Mouse (Mus musculus): Measurements from ENCODE around the gene Gm49366. TPM values are rescaled to one million over a fixed set of nuclear protein-coding genes. Genes with fewer than 3 reads are reported as not detected.
"Not testable (repeated sequence)": the region's sequence is repeated elsewhere in the genome, so short reads cannot be mapped to it uniquely, and the experiment has no call there.

The Gm49366 gene
- polyA plus RNA-seq (2015; fragmentation: Nextera tagmentation; extraction: Ambion mirVana): 0.73 TPM in 1 of 2 replicates, not detected in the other

DNA sequence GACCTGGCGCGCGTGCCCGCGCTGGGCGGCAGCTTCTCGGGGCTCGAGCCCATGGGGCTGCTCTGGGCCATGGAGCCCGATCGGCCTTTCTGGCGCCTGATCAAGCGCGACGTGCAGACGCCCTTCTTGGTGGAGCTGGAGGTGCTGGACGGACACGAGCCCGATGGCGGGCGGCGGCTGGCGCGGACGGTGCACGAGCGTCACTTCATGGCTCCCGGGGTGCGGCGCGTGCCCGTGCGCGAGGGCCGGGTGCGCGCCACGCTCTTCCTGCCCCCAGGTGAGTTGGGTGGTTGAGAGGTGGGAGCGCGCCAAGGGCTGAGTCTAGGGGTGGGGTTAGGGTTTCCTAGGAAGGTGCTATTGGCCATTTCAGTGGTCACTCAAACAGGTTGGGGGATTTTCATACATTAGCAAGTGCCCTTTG is at the start of gene Gm49366:
TSS of gene Gm49366 (plus strand) at position 245 of the 421 bp plus-strand sequence.
- H3K4me3 ChIP-seq (replicated peaks): peak within 1 kb of the TSS; percentile 48
- not testable (repeated sequence) for H3K9me3 ChIP-seq; H3K36me3 ChIP-seq; H3K27ac ChIP-seq; H3K4me1 ChIP-seq; H3K27me3 ChIP-seq (replicated peaks)
- 2% methylated on average over 39 of the region's 39 CpGs for WGBS
- H3K4me2 ChIP-seq: peak within 1 kb of the TSS; percentile 71
- 0 out of 2 replicates have a peak within 1 kb of the TSS, but pooled peaks have one; percentile 25 for H3K9ac ChIP-seq
- ATAC-seq (ENCODE audit: insufficient read depth, low FRiP score, low read depth): peak; percentile 60; the same call in 1 of the 2 replicates

DNA sequence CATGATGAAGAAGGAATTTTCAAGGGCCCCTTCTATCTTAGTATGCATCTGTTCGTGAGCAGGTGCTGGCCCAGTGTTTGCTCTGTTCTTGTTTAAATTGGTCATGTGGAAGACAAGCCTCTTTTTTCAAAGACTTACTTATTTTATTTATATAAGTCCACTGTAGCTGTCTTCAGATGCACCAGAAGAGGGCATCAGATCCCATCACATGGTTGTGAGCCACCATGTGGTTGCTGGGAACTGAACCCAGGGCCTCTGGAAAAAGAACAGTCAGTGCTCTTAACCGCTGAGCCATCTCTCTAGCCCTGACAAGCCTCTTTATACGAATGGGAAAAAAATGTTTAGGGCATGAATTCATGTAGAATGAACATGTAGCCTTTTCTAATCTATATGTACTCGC is 49.4 kb upstream of the Gm49366 start:
- Histone ChIP-seq H3K4me2 (no peak overlapping the region), H3K36me3 (0 out of 2 replicates have a peak, but pooled peaks cover 5% of the 10 kb centered on the region), H3K9me3 (no peaks in the 10 kb centered on the region), H3K9ac (no peak overlapping the region), H3K27me3 (replicated peaks) (no peaks in the 10 kb centered on the region), H3K4me3 (replicated peaks) (no peak overlapping the region), H3K27ac (no peak overlapping the region), H3K4me1 (0 out of 2 replicates have a peak, but pooled peaks cover 3% of the 10 kb centered on the region)
- no peak for ATAC-seq (ENCODE audit: insufficient read depth, low FRiP score, low read depth)
- WGBS: 90% methylated on average over 4 of the region's 4 CpGs

DNA sequence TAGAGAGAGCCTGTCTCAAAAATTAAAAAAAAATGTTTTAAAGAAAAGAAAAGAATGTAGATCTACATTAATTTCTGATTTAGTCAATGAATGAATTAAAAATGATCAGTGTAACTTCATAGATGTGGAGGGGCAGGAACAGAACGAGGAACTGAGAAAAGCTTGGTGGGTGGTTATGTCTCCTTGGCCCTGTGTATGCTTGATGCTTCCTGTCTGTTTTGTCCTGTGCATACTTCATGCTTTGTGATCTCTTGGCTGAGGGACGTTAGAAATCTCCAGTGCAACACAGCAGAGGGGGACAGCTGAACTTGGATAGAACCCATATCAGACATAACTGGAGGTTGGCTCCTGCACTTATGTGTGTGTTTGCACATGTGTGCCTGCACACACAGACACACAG is 41.5 kb upstream of the Gm49366 start:
- Histone ChIP-seq H3K4me1 (0 out of 2 replicates have a peak, but pooled peaks cover 3% of the 10 kb centered on the region), H3K27me3 (replicated peaks) (no peaks in the 10 kb centered on the region), H3K9me3 (no peaks in the 10 kb centered on the region), H3K4me3 (replicated peaks) (no peak overlapping the region), H3K27ac (no peak overlapping the region), H3K4me2 (no peak overlapping the region), H3K9ac (no peak overlapping the region), H3K36me3 (0 out of 2 replicates have a peak, but pooled peaks cover 7% of the 10 kb centered on the region)
- 59% methylated on average over 2 of the region's 2 CpGs for WGBS
- ATAC-seq (ENCODE audit: insufficient read depth, low FRiP score, low read depth): no peak

DNA sequence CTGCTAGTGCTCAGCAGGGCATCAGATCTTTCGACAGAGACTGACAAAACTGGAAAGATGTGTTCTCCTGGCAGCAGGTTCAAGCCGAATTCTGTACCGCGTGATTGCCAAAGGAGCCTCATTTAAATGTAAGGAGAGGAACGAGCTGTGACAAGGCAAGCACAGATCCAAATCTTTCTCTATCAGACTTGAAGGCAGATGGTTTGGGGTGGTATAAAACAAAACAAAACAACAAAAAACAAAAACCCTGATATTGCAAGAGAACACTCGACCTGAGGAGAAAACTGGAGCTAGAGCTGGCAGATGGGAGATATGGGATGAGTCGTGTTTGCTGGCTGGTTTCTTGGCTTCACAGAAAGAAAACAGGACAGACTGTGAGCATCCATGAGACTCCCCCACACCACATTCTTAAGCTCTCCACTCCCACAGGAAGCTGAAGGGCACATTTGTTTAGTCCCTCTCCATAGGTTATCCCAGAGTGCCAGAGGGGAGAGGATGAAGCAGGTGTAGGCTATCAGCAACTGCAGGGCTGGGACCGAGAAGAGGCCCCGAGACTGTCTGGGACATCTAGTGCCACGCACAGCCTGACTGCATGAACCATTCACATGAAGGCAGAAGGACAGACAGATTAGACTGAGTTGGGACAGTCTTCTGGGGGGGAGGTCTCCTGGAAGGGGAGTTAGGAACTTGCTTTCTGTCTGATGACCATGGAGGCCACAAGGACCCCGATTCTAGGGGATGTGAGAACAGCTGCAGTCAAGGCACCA is 40.2 kb upstream of the Gm49366 start:
- 0 out of 2 replicates have a peak, but pooled peaks cover 3% of the 10 kb centered on the region for H3K4me1 ChIP-seq
- 0 out of 2 replicates have a peak, but pooled peaks cover 4% of the 10 kb centered on the region for H3K36me3 ChIP-seq
- 48% methylated on average over 11 of the region's 11 CpGs for whole genome bisulfite sequencing
- H3K4me3 ChIP-seq (replicated peaks): no peak overlapping the region
- no peak overlapping the region; the same call in 1 of the 2 replicates for H3K27ac ChIP-seq
- H3K9ac ChIP-seq: no peak overlapping the region
- no peak overlapping the region for H3K4me2 ChIP-seq
- no peaks in the 10 kb centered on the region for H3K27me3 ChIP-seq (replicated peaks)
- H3K9me3 ChIP-seq: no peaks in the 10 kb centered on the region
- no peak for ATAC-seq (ENCODE audit: insufficient read depth, low FRiP score, low read depth)

DNA sequence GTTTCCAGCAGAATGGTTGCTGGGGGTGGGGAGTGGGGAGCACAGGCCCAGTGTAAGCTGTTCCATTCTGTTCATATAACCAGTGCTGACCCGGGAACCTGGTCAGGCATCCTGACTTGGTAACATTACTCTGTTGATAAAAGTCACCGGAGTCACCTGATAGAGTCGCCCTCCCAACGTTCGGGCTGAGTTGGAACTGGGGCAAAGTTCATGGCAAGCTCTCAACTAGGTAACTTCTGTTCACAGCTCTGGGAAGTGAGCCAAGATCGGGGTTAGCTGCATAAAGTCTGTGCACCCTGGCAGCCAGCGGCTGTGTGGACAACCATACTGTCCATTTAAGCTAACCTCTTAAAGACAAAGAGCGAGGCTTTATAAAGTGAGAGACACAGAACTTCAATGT is 39.5 kb upstream of the Gm49366 start:
- 0 out of 2 replicates have a peak overlapping the region, but pooled peaks have one; percentile 1 for H3K27ac ChIP-seq
- H3K9me3 ChIP-seq: not testable (repeated sequence)
- 42% methylated on average over 8 of the region's 8 CpGs for WGBS

DNA sequence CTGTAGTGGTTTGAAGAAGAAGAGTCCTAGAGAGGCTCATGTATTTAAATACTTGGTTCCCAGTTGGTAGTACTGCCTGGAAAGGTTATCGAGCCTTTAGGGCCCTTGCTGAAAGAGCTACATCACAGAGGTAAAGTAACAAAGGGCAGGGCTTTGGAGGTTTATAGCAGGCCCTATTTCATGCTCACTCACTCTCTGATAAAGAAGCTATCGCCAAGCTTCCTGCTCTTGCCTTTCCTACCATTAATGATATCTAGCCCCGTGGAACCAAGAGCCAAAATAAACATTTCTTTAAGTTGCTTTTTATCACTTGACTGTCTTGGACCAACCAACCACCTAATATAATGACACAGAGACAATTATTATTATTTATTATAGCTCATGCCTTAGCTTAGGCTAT is 38.3 kb upstream of the Gm49366 start:
- Histone ChIP-seq H3K4me3 (replicated peaks) (no peak overlapping the region), H3K9ac (no peak overlapping the region), H3K9me3 (no peaks in the 10 kb centered on the region), H3K27me3 (replicated peaks) (no peaks in the 10 kb centered on the region), H3K27ac (no peak overlapping the region), H3K4me2 (no peak overlapping the region), H3K4me1 (0 out of 2 replicates have a peak, but pooled peaks cover 3% of the 10 kb centered on the region), H3K36me3 (no peaks in the 10 kb centered on the region)
- no peak for ATAC-seq (ENCODE audit: insufficient read depth, low FRiP score, low read depth)
- 54% methylated on average over 3 of the region's 3 CpGs for WGBS

More for the DNA sequence above, 39.5 kb upstream of the Gm49366 start:
- H3K27me3 ChIP-seq (replicated peaks); H3K4me1 ChIP-seq; H3K9ac ChIP-seq; H3K4me2 ChIP-seq; H3K36me3 ChIP-seq; H3K4me3 ChIP-seq (replicated peaks): not testable (repeated sequence)
- peak; percentile 80; the same call in 1 of the 2 replicates for ATAC-seq (ENCODE audit: insufficient read depth, low FRiP score, low read depth)

DNA sequence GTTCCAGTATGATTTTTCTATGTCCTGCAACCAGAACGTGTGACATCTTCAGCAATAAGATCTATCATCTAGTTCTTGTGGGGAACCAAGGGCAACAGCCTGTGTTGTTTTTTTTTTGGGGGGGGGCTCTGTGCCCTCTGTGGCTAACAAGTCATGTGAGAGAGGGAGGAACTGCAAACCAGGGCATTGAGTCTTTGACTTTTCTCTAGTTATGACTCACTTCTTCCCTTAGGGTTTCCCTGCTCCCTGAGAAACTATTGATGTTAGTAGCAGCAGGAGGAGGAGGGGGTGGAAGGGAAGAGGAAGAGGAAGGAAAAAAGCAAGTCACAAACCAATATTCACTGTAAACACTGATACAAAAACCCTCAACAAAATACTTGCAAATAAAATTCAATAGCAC is 34.9 kb upstream of the Gm49366 start:
- H3K27ac ChIP-seq: no peak overlapping the region
- no peak overlapping the region for H3K4me3 ChIP-seq (replicated peaks)
- H3K4me1 ChIP-seq: peaks cover 6% of the 10 kb centered on the region; the same call in 1 of the 2 replicates
- H3K9ac ChIP-seq: no peak overlapping the region
- no peaks in the 10 kb centered on the region for H3K9me3 ChIP-seq
- 88% methylated on average over 1 of the region's 1 CpGs for WGBS
- H3K4me2 ChIP-seq: no peak overlapping the region
- no peak for ATAC-seq (ENCODE audit: insufficient read depth, low FRiP score, low read depth)
- H3K27me3 ChIP-seq (replicated peaks): no peaks in the 10 kb centered on the region
- H3K36me3 ChIP-seq: no peaks in the 10 kb centered on the region

DNA sequence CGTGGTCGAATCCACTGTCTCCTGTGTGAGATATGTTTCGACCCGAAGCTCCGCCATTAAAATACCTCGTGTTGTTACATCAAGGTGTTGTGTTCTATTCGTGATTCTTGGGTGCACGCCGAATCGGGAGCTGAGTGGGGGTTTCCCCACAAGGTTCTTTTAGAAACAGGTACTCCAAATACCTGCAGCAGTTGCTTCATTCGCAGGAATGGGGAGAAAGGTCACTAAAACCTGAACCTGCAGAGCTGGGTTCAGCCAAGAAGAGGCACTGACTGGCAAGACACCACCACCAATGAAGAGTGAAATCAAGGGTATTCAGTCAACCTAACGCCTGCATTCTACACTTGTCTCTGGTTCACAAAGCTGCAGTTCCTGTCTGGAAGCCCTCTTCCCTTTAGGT is 30.5 kb upstream of the Gm49366 start:
- no peak for ATAC-seq (ENCODE audit: insufficient read depth, low FRiP score, low read depth)
- H3K27ac ChIP-seq: no peak overlapping the region
- 87% methylated on average over 12 of the region's 12 CpGs for WGBS
- H3K9me3 ChIP-seq: no peaks in the 10 kb centered on the region
- H3K27me3 ChIP-seq (replicated peaks): no peaks in the 10 kb centered on the region
- H3K4me1 ChIP-seq: peaks cover 18% of the 10 kb centered on the region
- H3K4me3 ChIP-seq (replicated peaks): no peak overlapping the region
- no peak overlapping the region for H3K9ac ChIP-seq
- no peaks in the 10 kb centered on the region for H3K36me3 ChIP-seq
- H3K4me2 ChIP-seq: peak overlapping the region; percentile 60; the same call in 1 of the 2 replicates

DNA sequence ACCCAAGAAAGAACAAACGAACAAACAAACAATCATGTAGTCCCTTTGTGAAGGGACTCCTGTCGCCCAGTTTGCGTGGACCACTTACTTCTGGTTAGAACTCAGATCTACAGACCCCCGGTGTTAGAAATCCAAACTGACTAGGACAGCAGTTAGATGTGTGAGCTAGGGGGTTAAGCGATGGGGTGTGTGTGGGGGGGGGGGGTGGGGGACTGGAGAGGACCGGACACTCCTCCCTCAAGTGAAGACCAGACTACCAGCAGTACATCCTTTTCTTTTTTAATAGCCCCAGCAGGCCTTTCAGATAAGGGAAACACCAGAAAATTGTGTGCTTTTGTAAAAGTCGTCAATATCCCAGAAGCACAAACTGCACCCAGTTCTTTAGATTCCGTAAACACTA is 30.0 kb upstream of the Gm49366 start:
- H3K27ac ChIP-seq: peak overlapping the region; percentile 59; the same call in 1 of the 2 replicates
- peak overlapping the region; percentile 60 for H3K4me2 ChIP-seq
- H3K4me3 ChIP-seq (replicated peaks): peak overlapping the region; percentile 50
- no peak for ATAC-seq (ENCODE audit: insufficient read depth, low FRiP score, low read depth)
- peaks cover 18% of the 10 kb centered on the region for H3K4me1 ChIP-seq
- 58% methylated on average over 8 of the region's 8 CpGs for WGBS
- H3K27me3 ChIP-seq (replicated peaks): no peaks in the 10 kb centered on the region
- no peaks in the 10 kb centered on the region for H3K36me3 ChIP-seq
- no peak overlapping the region for H3K9ac ChIP-seq
- H3K9me3 ChIP-seq: no peaks in the 10 kb centered on the region

DNA sequence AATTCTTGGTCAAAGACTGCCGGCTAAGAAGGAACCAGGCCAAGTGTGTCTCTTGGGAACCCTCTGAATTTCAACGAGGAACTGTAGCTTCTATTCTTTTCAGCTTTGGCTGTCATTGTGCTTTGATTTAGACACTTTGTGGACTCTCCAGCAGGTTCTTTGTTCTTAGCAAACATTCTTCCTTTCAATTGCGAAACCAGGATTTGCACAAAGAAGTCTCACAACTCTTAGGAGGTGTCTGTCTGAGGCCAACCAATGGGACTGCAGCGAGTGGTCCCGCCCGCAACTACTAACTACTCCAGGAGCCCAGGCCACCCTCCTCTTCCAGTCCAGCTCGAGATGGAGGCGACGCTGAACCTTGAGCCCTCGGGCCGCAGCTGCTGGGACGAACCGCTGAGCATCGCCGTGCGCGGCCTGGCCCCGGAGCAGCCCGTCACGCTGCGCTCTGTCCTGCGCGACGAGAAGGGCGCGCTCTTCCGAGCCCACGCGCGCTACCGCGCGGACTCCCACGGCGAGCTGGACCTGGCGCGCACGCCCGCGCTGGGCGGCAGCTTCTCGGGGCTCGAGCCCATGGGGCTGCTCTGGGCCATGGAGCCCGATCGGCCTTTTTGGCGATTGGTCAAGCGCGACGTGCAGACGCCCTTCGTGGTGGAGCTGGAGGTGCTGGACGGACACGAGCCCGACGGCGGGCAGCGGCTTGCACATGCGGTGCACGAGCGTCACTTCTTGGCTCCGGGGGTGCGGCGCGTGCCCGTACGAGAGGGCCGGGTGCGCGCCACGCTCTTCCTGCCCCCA is 29.4 kb upstream of the Gm49366 start, which contains the start of gene Acot1:
TSS of gene Acot1 (plus strand) at position 320 of the 795 bp plus-strand sequence.
- peak within 1 kb of the TSS; percentile 59 for H3K27ac ChIP-seq
- peak within 1 kb of the TSS; percentile 60 for H3K4me2 ChIP-seq
- H3K9ac ChIP-seq: 0 out of 2 replicates have a peak within 1 kb of the TSS, but pooled peaks have one; percentile 29
- peak; percentile 96 for ATAC-seq (ENCODE audit: insufficient read depth, low FRiP score, low read depth)
- H3K27me3 ChIP-seq (replicated peaks); H3K9me3 ChIP-seq; H3K36me3 ChIP-seq: not testable (repeated sequence)
- 2% methylated on average over 62 of the region's 70 CpGs for WGBS
- peak within 1 kb of the TSS; percentile 50 for H3K4me3 ChIP-seq (replicated peaks)
- H3K4me1 ChIP-seq: peaks cover 18% of the 10 kb centered on the region

DNA sequence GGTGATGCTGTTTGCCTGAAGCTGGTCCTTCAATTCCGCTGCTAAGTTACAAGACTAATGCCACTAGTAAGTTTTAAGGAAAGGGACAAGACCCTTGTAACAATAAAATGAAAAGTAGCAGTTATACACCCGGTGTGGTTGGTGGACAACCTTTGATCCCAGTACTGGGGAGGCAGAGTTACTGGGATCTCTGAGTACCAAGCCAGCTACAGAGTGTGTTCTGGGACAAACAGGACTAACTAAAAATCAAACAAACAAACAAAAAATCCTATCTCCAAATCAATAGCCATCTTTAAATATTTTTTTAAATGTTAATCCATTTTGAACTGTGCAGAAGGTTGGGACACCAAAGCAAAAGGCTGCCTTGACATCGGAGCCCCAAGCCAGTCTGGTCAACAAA is 28.5 kb upstream of the Gm49366 start:
- 65% methylated on average over 3 of the region's 3 CpGs for WGBS
- Histone ChIP-seq H3K4me3 (replicated peaks) (peak overlapping the region; percentile 50), H3K27ac (no peak overlapping the region), H3K36me3 (no peaks in the 10 kb centered on the region), H3K9me3 (no peaks in the 10 kb centered on the region), H3K4me1 (peaks cover 18% of the 10 kb centered on the region), H3K4me2 (peak overlapping the region; percentile 60), H3K27me3 (replicated peaks) (no peaks in the 10 kb centered on the region), H3K9ac (no peak overlapping the region)
- no peak for ATAC-seq (ENCODE audit: insufficient read depth, low FRiP score, low read depth)
